Mouse (Mus musculus): Measurements from ENCODE around the gene Hspe1.

GRCm38 (mm10) chr1:55076395-55076743, 11.6 kb upstream of the Hspe1 start:
- TF ChIP-seq POLR2A (IDR thresholded peaks at IDR 0.05; ENCODE audit: insufficient read depth, low read depth, low read length) (no peak), EP300 (IDR thresholded peaks at IDR 0.05; ENCODE audit: insufficient read depth, low read depth, low read length) (no peak), CTCF (IDR thresholded peaks at IDR 0.05) (no peak)

All from heart, adult 2 months (tissue).